Mouse (Mus musculus) midbrain, embryonic 16.5 days (tissue): ENCODE measurements around the gene Gm6588. TPM values are rescaled to one million over a fixed set of nuclear protein-coding genes. Genes with fewer than 3 reads are reported as not detected.

Source experiments
- ATAC-seq: fragments of 200-750 bp; cut with Nextera tagmentation; 2 replicates; pipeline ENCODE4 v1.8.0; 2017; ENCODE audit warnings: moderate TSS enrichment
- H3K27ac ChIP-seq: fragments of 300-500 bp; sonication (generic); 2 replicates; pipeline ENCODE4 v1.5.1; 2014; ENCODE audit warnings: mild to moderate bottlenecking, low read length, mixed read lengths
- H3K27me3 ChIP-seq: fragments of 300-500 bp; sonication (generic); 2 replicates; pipeline ENCODE4 v1.6.1; 2014; ENCODE audit warnings: low read depth, low read length, mixed read lengths; ENCODE audit not compliant: control insufficient read depth, insufficient read depth
- H3K36me3 ChIP-seq: fragments of 300-500 bp; sonication (generic); 2 replicates; pipeline ENCODE4 v1.6.1; 2014; ENCODE audit warnings: mild to moderate bottlenecking, low read length, moderate library complexity, mixed read lengths; ENCODE audit not compliant: control insufficient read depth, insufficient read depth
- H3K4me1 ChIP-seq: fragments of 300-500 bp; sonication (generic); 2 replicates; pipeline ENCODE4 v1.6.1; 2014; ENCODE audit warnings: mild to moderate bottlenecking, low read length, mixed read lengths; ENCODE audit not compliant: control insufficient read depth, insufficient read depth
- H3K4me2 ChIP-seq: fragments of 300-500 bp; sonication (generic); 2 replicates; pipeline ENCODE4 v1.6.1; 2014; ENCODE audit warnings: mild to moderate bottlenecking, low read length, mixed read lengths
- H3K4me3 ChIP-seq: fragments of 300-500 bp; sonication (generic); 2 replicates; pipeline ENCODE4 v1.5.1; 2014; ENCODE audit warnings: low read depth, mild to moderate bottlenecking, low read length, moderate library complexity, mixed read lengths
- H3K9ac ChIP-seq: fragments of 300-500 bp; sonication (generic); 2 replicates; pipeline ENCODE4 v1.6.1; 2014; ENCODE audit warnings: low read depth, low read length, mixed read lengths
- H3K9me3 ChIP-seq: fragments of 300-500 bp; sonication (generic); replicated peaks from 2 replicates; pipeline ENCODE4 v1.6.1; 2014; ENCODE audit warnings: mild to moderate bottlenecking, low read length, mixed read lengths; ENCODE audit not compliant: control insufficient read depth, poor library complexity, severe bottlenecking
- whole genome bisulfite sequencing: fragments of 180-500 bp; shearing (Covaris S2); extraction: QIAGEN DNeasy Blood & Tissue Kit; methylation state at CpG from one replicate; pipeline ENCODE4 v1.1.7; 2014; 5-methylcytosine and 5-hydroxymethylcytosine counted together
- polyA plus RNA-seq: library from polyadenylated mRNA; unstranded; fragments of >200 nt; fragmentation: Nextera tagmentation; extraction: Ambion mirVana; gene quantifications from 2 replicates; pipeline ENCODE4 v1.2.1, GENCODE M21; 2015

Gm6588 gene
- polyA plus RNA-seq, 1 experiment from 2014 or later, result 1.0 TPM

- Histone ChIP-seq H3K36me3 (peaks cover 8% of the 10 kb centered on the region), H3K27me3 (no peaks in the 10 kb centered on the region), H3K4me2 (no peak overlapping the region), H3K9ac (no peak overlapping the region), H3K4me1 (no peaks in the 10 kb centered on the region; the same call in 1 of the 2 replicates), H3K9me3 (no peaks in the 10 kb centered on the region), H3K27ac (no peak overlapping the region), H3K4me3 (no peak overlapping the region)
- 63% methylated on average over 12 of the region's 12 CpGs for WGBS
- ATAC-seq, result no peak
These were observed 5.8 kb downstream of the Gm6588 start for GRCm38 (mm10) chr5:112454966-112455555.

- ATAC-seq, result no peak
- Histone ChIP-seq H3K9me3 (no peaks in the 10 kb centered on the region), H3K9ac (no peak overlapping the region), H3K4me3 (no peak overlapping the region), H3K4me2 (no peak overlapping the region), H3K4me1 (no peaks in the 10 kb centered on the region; the same call in 1 of the 2 replicates), H3K36me3 (peaks cover 11% of the 10 kb centered on the region), H3K27me3 (no peaks in the 10 kb centered on the region), H3K27ac (no peak overlapping the region)
- 47% methylated on average over 3 of the region's 3 CpGs for WGBS
These were observed 10.7 kb downstream of the Gm6588 start for GRCm38 (mm10) chr5:112459903-112460302.

GRCm38 (mm10) chr5:112466331-112466730, 17.1 kb downstream of the Gm6588 start:
- no peak overlapping the region for H3K27ac ChIP-seq

GRCm38 (mm10) chr5:112468986-112469581, 19.9 kb downstream of the Gm6588 start:
- Histone ChIP-seq H3K4me2 (no peak overlapping the region), H3K4me3 (no peak overlapping the region), H3K4me1 (peaks cover 2% of the 10 kb centered on the region; the same call in 1 of the 2 replicates), H3K36me3 (peaks cover 21% of the 10 kb centered on the region), H3K9ac (no peak overlapping the region), H3K27ac (no peak overlapping the region), H3K27me3 (no peaks in the 10 kb centered on the region), H3K9me3 (no peaks in the 10 kb centered on the region)
- no peak for ATAC-seq
- WGBS, result 77% methylated on average over 4 of the region's 4 CpGs

More at GRCm38 (mm10) chr5:112466331-112466730, 17.1 kb downstream of the Gm6588 start:
- WGBS, result 39% methylated on average over 6 of the region's 6 CpGs
- Histone ChIP-seq H3K27me3 (no peaks in the 10 kb centered on the region), H3K9me3 (no peaks in the 10 kb centered on the region), H3K4me1 (peaks cover 2% of the 10 kb centered on the region; the same call in 1 of the 2 replicates), H3K4me3 (no peak overlapping the region), H3K4me2 (no peak overlapping the region), H3K36me3 (peaks cover 11% of the 10 kb centered on the region), H3K9ac (0 out of 2 replicates have a peak overlapping the region, but pooled peaks have one; percentile 20)
- no peak for ATAC-seq

- no peak overlapping the region for H3K27ac ChIP-seq
- WGBS, result 66% methylated on average over 6 of the region's 6 CpGs
- no peak overlapping the region for H3K9ac ChIP-seq
- H3K9me3 ChIP-seq, result no peaks in the 10 kb centered on the region
- no peak for ATAC-seq
- H3K4me2 ChIP-seq, result no peak overlapping the region
- H3K36me3 ChIP-seq, result peaks cover 23% of the 10 kb centered on the region
- no peaks in the 10 kb centered on the region for H3K27me3 ChIP-seq
- H3K4me1 ChIP-seq, result peaks cover 2% of the 10 kb centered on the region; the same call in 1 of the 2 replicates
- H3K4me3 ChIP-seq, result no peak overlapping the region
These were observed 20.9 kb downstream of the Gm6588 start for GRCm38 (mm10) chr5:112470144-112470543.

- H3K9ac ChIP-seq, result no peak overlapping the region
- no peak for ATAC-seq
- no peak overlapping the region for H3K4me3 ChIP-seq
- no peaks in the 10 kb centered on the region for H3K27me3 ChIP-seq
- no peak overlapping the region for H3K27ac ChIP-seq
- no peaks in the 10 kb centered on the region for H3K9me3 ChIP-seq
- H3K4me1 ChIP-seq, result peaks cover 8% of the 10 kb centered on the region
- 49% methylated on average over 6 of the region's 6 CpGs for WGBS
- no peak overlapping the region for H3K4me2 ChIP-seq
- peaks cover 23% of the 10 kb centered on the region for H3K36me3 ChIP-seq
These were observed 24.2 kb downstream of the Gm6588 start for GRCm38 (mm10) chr5:112473453-112473852.

- H3K27ac ChIP-seq, result peak overlapping the region; percentile 71
- peaks cover 45% of the 10 kb centered on the region for H3K4me1 ChIP-seq
- H3K9me3 ChIP-seq, result no peaks in the 10 kb centered on the region
- H3K4me2 ChIP-seq, result peak overlapping the region; percentile 26
- no peaks in the 10 kb centered on the region for H3K36me3 ChIP-seq
- WGBS, result 8% methylated on average over 18 of the region's 19 CpGs
- ATAC-seq, result peak; percentile 69
- H3K4me3 ChIP-seq, result no peak overlapping the region
- no peaks in the 10 kb centered on the region for H3K27me3 ChIP-seq
- H3K9ac ChIP-seq, result no peak overlapping the region
These were observed 32.8 kb downstream of the Gm6588 start for GRCm38 (mm10) chr5:112481946-112482410.

- Histone ChIP-seq H3K9ac (no peak overlapping the region), H3K27me3 (no peaks in the 10 kb centered on the region), H3K4me1 (peaks cover 45% of the 10 kb centered on the region), H3K36me3 (no peaks in the 10 kb centered on the region), H3K9me3 (no peaks in the 10 kb centered on the region), H3K27ac (peak overlapping the region; percentile 71), H3K4me3 (no peak overlapping the region), H3K4me2 (peak overlapping the region; percentile 26; the same call in 1 of the 2 replicates)
- ATAC-seq, result peak; percentile 19; the same call in 1 of the 2 replicates
- WGBS, result 32% methylated on average over 13 of the region's 13 CpGs
These were observed 33.3 kb downstream of the Gm6588 start for GRCm38 (mm10) chr5:112482551-112482950.

- no peaks in the 10 kb centered on the region for H3K9me3 ChIP-seq
- peaks cover 43% of the 10 kb centered on the region for H3K4me1 ChIP-seq
- WGBS, result 86% methylated on average over 8 of the region's 8 CpGs
- no peak overlapping the region for H3K4me3 ChIP-seq
- H3K4me2 ChIP-seq, result no peak overlapping the region
- peak overlapping the region; percentile 71; the same call in 1 of the 2 replicates for H3K27ac ChIP-seq
- no peaks in the 10 kb centered on the region for H3K36me3 ChIP-seq
- H3K27me3 ChIP-seq, result no peaks in the 10 kb centered on the region
- H3K9ac ChIP-seq, result no peak overlapping the region
- no peak for ATAC-seq
These were observed 33.8 kb downstream of the Gm6588 start for GRCm38 (mm10) chr5:112483030-112483429.
